Mouse (Mus musculus) common myeloid progenitor, adult 5-6 weeks (primary cell): ENCODE results near the gene Smim26. TPM values are rescaled to one million over a fixed set of nuclear protein-coding genes. Genes with fewer than 3 reads are reported as not detected.
"Not testable (repeated sequence)": the region's sequence is repeated elsewhere in the genome, so short reads cannot be mapped to it uniquely, and the experiment has no call there.

Source experiments
- ATAC-seq: replicated peaks from 2 replicates; pipeline ENCODE4 v1.8.0; 2016; ENCODE audit warnings: low read depth, mild to moderate bottlenecking, moderate TSS enrichment, inconsistent platforms; ENCODE audit not compliant: poor library complexity, severe bottlenecking
- total RNA-seq: library from RNA; stranded (forward); fragments of 200-1000, 187-1606 nt; gene quantifications from 2 replicates; pipeline ENCODE4 v1.2.3, GENCODE M21; 2017

The Smim26 gene
- 4.7 and 29.2 TPM in 2 replicates for total RNA-seq

DNA sequence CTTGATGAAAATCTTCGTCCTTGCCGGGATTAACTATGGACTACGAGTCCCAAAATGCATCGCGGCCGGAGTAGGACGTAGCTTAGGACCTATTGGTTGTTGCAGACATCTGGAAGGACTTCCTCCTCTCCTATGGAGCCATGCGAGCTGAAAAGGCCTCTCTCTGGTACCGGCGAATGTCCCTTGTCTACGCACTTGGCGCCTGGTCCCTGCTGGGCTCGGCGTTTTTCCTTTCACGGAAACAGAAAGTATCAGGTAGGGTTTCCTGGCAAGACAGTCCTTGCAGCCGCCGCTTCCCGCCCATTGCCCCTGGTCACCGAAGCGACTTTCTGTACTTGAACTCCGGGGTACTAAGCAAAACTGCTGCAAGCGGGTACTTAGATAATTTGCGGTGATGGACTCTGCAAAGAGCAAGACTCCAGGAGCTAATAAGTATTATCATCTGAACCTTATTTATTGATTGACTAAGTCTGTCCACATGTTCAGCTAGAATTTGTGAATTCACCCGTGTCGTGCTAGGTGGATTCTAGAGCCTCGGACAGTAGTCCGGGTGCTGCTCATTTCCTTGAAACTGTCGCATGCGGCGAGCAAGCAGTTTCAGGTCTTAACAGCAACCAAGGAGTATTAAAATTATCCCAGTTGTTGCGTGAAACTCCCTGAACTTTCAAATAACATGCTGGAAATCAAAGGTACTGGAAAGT, at the start of gene Smim26:
TSS of gene Smim26 (plus strand) at position 104 of the 701 bp plus-strand sequence.
- ATAC-seq: peak; percentile 99

- ATAC-seq: no peak
These were observed 49.2 kb upstream of the Smim26 start for GRCm38 (mm10) chr2:144544630-144545029.

- no peak for ATAC-seq
These were observed 48.8 kb upstream of the Smim26 start for GRCm38 (mm10) chr2:144545061-144545460.

DNA sequence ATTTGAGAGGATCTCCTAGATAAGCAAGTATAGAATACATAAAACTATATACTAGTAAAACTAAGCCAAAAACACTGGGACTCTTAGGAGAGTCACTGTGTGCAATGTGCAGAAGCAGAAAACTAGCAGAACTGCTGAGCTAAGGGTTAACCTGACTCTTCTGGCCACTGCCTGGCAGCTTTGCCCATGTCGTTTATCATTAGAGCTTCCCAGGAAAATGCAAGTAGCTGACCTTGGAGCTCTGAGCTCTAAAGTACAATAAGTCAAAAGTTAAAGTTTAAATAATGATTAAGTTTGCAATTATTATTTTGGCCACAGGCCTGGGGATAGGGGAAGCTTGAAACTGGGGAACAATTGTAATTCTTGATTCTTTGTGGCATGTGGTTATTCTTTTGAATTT, 48.4 kb upstream of the Smim26 start:
- no peak for ATAC-seq

GRCm38 (mm10) chr2:144547559-144547958, 46.3 kb upstream of the Smim26 start:
- no peak for ATAC-seq

DNA sequence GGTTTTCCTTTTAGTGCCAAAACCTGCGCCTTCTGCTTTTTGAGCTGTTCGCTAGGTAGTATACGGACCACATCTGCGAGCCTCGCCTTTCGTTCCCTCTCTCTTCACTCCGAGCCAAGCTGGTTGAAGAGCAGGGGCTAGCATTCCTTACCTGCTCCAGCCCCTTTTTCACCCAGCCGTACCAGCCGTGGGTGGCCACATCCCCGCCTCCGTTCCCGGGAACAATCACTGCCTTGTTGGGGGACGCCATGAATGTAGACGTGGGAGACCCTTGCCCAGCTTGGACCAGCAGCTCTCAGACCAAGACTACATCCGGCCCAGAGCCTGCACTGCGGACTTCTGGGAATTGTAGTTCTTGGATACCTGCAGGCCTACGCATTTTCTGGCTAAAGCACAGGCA, 43.3 kb upstream of the Smim26 start, which contains the start of gene Rbbp9:
TSS of gene Rbbp9 (minus strand) at position 341 of the 400 bp plus-strand sequence.
- ATAC-seq: peak; percentile 90

GRCm38 (mm10) chr2:144553905-144554304, 39.9 kb upstream of the Smim26 start:
- ATAC-seq: no peak

- ATAC-seq: peak; percentile 24
These were observed 38.5 kb upstream of the Smim26 start for GRCm38 (mm10) chr2:144555286-144555819.

DNA sequence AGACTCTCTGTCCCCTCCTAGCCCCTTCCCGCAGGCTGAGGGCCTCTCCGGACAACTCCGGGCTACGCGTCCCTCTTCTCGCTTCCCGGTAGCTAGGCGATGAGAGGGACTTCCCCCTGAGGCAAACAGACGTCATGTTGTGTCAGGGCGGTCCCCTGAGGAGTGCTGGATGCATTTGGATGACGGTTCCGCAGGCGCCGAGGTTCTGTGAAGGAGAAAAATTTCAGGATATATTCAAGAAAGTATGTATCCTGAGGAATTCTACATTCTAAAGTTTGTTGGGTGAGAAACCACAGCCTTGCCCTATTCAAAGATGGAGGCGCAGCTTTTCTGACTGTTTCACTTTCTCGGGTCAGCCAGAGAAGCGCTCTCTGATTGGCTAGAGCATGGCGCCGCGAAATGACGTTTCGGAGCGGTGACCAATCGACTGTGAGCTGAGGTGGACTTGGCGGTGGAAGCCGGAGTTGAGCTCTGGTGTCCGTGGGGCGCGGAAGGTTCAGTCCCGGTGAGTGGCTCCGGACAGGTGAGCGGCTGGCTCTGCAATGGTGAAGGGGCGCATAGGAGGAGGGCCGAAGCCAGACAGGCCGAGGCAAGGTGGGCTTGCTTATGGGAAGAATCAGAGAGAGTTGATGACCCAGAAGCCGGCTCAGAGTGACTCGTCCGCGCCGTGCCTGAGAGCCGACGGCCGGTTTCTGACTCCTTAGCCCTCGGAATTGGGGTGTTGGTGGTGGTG, 37.9 kb upstream of the Smim26 start, which contains the start of gene Sec23b:
TSS of gene Sec23b (plus strand) at position 410 of the 733 bp plus-strand sequence.
- ATAC-seq: peak; percentile 96

GRCm38 (mm10) chr2:144588723-144589122, 5.1 kb upstream of the Smim26 start:
- 0 out of 2 replicates have a peak, but pooled peaks have one; percentile 50 for ATAC-seq

DNA sequence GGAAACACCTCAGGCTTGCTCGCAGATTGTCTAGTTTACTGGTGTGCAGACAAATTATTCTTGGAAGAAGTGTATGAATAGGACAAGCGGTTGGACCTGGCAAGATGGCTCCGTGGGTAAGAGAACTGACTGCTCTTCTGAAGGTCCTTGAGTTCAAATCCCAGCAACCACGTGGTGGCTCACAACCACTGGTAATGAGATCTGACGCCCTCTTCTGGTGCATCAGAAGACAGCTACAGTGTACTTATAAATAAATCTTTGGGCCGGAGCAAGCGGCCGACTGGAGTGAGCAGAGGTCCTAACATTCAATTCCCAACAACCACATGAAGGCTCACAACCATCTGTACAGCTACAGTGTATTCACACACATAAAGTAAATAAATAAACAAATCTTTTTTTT, 818 bp upstream of the Smim26 start:
- ATAC-seq: not testable (repeated sequence)

GRCm38 (mm10) chr2:144598006-144598405, 4.2 kb downstream of the Smim26 start:
- no peak for ATAC-seq

DNA sequence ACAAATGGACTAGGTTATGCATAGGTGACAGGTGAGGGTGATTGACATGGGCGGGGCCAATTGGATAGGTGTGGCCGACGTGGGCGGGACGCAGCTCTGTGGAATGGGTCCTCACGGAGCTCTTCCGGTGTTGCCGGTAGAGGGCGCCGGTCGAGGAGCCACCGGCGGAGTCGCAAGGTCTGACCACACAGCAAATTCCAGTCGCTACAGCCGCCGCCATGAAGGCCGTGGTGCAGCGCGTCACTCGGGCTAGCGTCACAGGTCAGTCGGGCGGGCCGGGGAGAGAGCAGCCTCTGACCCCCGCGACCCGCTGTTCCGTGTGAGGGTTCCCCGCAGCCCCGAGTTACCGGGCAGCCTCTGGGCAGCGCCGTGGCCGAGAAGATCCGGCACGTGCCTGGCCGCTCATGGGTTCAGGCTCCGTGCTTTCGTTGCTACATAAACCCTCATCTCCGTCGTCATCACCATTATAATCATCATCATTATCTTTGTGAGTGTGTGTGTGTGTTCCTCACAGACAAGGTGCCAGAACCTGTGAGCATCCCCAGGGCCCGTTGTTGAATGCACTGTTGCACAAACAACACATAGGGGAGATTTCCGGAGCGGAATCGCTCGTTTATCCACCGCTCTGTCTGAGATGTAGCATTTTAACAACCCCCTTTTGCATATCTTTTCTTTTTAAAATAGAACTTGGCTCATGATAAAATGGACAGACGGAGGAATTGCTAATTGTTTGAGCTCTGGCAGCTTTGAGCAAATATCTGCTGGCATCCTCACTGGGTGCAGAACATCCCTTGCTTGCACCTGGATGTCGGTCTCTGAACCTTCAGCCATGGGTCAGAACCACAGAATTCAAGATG, 6.2 kb downstream of the Smim26 start, which contains the start of gene Dtd1:
TSS of gene Dtd1 (plus strand) at position 67 of the 857 bp plus-strand sequence.
- ATAC-seq: peak; percentile 99

- ATAC-seq: no peak
These were observed 7.7 kb downstream of the Smim26 start for GRCm38 (mm10) chr2:144601576-144601975.

- ATAC-seq: no peak
These were observed 20.1 kb downstream of the Smim26 start for GRCm38 (mm10) chr2:144613956-144614355.

DNA sequence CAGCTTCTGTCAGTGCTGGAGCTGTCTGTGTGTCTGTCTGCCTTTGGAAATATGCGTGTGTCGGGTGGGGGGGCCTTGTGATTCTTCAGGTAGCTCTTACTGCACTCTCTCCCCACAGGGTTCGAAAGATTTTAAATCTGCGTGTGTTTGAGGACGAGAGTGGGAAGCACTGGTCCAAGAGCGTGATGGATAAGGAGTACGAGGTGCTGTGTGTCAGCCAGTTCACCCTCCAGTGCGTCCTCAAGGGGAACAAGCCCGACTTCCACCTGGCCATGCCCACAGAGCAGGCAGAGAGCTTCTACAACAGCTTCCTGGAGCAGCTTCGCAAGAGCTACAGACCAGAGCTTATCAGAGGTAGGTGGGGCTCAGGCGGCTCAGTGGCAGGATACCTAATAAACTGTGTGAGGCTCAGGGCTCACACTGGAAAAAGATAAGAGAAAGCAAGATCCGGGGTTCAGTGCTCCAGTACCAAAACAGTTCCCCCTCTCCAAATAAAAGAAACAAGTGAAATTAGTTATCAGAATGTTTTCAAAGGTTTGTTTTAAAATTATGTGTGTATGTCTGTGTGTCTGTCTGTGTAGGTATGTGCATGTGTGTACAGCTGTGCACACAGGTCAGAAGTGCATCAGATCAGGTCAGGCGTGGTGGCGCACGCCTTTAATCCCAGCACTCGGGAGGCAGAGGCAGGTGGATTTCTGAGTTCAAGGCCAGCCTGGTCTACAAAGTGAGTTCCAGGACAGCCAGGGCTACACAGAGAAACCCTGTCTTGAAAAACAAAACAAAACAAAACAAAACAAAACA, 23.4 kb downstream of the Smim26 start:
- ATAC-seq: peak; percentile 52; the same call in 1 of the 2 replicates

DNA sequence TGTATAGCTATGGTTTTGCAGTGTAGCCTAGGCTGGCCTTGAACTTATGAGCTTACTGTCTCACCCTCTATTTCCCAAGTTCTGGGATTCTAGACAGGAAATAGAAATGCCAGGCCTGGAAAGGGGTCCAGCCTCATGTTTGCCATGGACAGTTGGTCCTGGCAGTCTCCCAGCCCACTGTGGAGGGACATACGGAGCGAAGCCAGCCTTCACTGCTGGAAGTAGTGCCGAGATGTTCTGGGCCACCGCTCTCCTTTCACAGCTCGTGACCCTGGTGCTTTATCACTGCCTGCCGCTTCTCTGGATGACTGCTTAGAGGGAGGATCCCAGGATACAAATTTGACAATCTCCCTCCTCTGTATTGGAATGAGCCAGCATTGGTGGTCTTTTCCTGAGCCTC, 27.6 kb downstream of the Smim26 start:
- ATAC-seq: no peak

- no peak for ATAC-seq
These were observed 39.7 kb downstream of the Smim26 start for GRCm38 (mm10) chr2:144633551-144633950.

DNA sequence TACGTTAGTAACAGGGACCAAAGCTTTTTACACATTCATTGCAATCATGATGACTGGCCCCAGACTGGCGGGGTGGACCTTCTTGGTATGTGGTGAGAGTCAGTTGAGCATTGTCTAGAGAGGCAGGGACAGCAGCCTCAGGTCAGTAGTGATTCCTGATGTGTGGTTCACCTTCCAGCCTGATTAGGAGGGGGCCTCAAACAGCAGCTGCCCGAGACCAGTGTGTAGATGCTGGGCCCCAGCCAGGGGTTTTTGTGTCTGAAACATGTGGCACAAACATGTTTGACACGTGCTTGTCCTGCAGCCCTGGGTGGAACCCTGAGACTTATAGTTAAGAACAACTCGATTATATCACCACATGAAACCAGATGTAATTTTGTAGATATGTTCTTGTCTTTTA, 40.4 kb downstream of the Smim26 start:
- ATAC-seq: no peak
